Mouse (Mus musculus): ENCODE results near the gene Gm13083.
"Not testable (repeated sequence)": the region's sequence is repeated elsewhere in the genome, so short reads cannot be mapped to it uniquely, and the experiment has no call there.

Gm13083 gene

GRCm38 (mm10) chr4:143614703-143615102 lies at the start of gene Gm13083:
Gene Gm13083, plus strand, starts transcription at chr4:143615003.
- DNase-seq: not testable (repeated sequence)

- not testable (repeated sequence) for DNase-seq
Observed at GRCm38 (mm10) chr4:143611927-143612326, 2.9 kb upstream of the Gm13083 start.

- DNase-seq: not testable (repeated sequence)
Observed at GRCm38 (mm10) chr4:143618101-143618500, 3.3 kb downstream of the Gm13083 start.

GRCm38 (mm10) chr4:143657146-143657545 lies 42.3 kb downstream of the Gm13083 start, which contains the start of gene Gm13088:
Gene Gm13088, minus strand, starts transcription at chr4:143657246.
- DNase-seq: not testable (repeated sequence)

Measured in retina, postnatal 1 day (tissue).